Mouse (Mus musculus) brown adipose tissue, adult 24 weeks (tissue): ENCODE measurements around the gene Il9r. TPM values are rescaled to one million over a fixed set of nuclear protein-coding genes. Genes with fewer than 3 reads are reported as not detected.

Source experiments
- H3K27ac ChIP-seq: fragments of 200-500 bp; replicated peaks from 2 replicates; pipeline ENCODE4 v1.5.1; 2012; ENCODE audit warnings: low read depth, mild to moderate bottlenecking, low read length
- H3K4me1 ChIP-seq: fragments of 200-500 bp; 2 replicates; pipeline ENCODE4 v1.6.1; 2012; ENCODE audit warnings: low read length, mixed read lengths; ENCODE audit not compliant: control insufficient read depth, insufficient read depth, insufficient read length
- H3K4me3 ChIP-seq: fragments of 200-500 bp; 2 replicates; pipeline ENCODE4 v1.5.1; 2012; ENCODE audit warnings: low read depth, mild to moderate bottlenecking, low read length, moderate library complexity; ENCODE audit not compliant: insufficient read depth
- polyA plus RNA-seq: library from polyadenylated mRNA; stranded (reverse); fragments of >200 nt; gene quantifications from 2 replicates; pipeline ENCODE4 v1.2.4, GENCODE M21; 2012; ENCODE audit not compliant: missing spikeins, insufficient read depth, insufficient read length

Il9r gene
- polyA plus RNA-seq, 1 experiment, result not detected

DNA sequence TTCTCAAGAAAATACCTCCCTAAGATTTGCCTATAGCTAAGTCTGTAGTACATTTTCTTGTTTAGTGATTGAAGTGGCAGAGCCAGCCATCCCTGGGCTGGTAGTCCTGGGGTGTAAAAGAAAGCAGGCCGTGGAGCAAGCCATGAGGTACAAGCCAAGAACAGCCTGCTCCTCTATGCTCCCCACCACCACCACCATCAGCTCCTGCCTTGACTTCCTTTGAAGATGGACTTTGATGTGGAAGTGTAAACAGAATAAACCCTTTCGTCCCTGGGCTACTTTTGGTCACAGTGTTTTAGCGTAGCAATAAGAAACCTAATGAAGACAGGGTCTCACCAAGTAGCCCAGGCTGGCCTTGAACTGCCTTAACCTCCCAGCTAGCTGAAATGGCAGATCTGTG, 2.3 kb downstream of the Il9r start:
- Histone ChIP-seq H3K4me3 (no peak overlapping the region), H3K4me1 (no peaks in the 10 kb centered on the region), H3K27ac (no peak overlapping the region)

DNA sequence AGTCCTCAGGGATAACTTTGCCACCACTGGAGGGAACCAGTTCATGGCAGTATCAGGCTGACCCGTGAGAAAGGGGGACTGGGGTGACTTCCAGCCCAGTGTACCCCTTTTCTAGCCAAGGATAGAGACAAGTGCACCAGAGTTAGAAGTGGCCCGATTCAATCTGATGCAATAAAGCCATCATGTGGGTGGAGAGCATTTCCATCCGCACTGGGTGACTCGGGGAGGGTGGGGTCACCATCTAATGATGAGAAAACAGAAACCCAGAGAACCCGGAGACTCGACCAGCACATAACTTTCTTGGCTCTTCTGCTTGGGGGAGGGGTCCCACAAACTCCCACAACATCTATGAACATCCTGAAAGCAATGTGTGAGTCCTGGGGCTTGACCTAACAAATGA, 3.4 kb downstream of the Il9r start:
- H3K27ac ChIP-seq, result no peak overlapping the region
- no peak overlapping the region for H3K4me3 ChIP-seq
- H3K4me1 ChIP-seq, result no peaks in the 10 kb centered on the region

DNA sequence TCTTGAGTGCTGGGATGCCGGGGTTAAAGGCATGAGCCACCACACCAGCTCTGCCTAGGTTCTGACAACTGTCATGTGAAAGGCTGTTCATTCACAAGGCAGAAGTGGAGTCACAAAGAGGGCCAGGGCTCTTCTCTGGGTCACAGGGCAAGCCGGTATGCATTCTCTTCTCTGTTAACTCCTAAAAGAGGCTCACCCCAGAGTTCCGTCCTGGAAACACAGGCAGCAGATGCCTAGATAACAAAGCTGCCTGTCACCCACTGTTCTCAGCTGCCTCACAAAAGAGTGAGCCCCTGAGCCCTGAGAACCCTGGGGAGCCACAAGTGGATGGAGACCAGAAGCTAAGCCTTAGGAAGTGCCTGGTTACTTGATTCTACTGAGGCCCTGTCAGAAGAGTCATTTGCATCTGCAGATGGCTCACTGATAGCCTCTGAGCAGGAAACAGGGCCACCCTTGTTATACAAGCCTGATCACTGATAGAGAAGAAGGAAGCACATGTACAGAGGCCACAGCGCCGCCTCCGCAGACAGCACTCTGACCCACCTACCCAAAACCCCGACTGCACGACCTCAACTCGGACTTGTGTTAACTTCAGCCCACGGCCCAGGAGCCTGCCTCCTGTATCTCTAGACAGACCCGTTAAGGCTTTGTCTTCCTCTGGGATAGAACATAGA, 4.1 kb downstream of the Il9r start:
- Histone ChIP-seq H3K4me1 (no peaks in the 10 kb centered on the region), H3K4me3 (no peak overlapping the region), H3K27ac (no peak overlapping the region)

DNA sequence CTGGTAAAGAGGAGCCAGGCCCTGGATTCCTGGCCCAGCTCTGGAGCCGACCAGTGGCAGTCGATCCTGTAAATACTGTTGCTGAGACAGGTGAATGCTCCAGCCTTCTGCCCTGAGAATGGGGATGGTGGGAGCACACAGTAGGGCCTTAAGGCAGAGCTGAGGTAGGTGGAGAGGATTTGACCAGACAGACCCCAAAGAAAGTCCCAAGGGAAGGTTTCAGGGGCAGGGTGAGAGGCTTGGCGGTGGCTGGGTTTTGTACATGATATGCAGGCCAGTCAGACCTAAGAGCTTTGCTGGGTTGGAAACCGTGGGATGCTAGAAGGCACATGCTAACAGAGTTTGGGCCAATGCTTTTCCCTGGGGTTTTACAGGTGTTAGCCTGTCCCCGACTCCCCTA, 5.5 kb downstream of the Il9r start:
- H3K27ac ChIP-seq, result no peak overlapping the region
- no peak overlapping the region for H3K4me3 ChIP-seq
- no peaks in the 10 kb centered on the region for H3K4me1 ChIP-seq

DNA sequence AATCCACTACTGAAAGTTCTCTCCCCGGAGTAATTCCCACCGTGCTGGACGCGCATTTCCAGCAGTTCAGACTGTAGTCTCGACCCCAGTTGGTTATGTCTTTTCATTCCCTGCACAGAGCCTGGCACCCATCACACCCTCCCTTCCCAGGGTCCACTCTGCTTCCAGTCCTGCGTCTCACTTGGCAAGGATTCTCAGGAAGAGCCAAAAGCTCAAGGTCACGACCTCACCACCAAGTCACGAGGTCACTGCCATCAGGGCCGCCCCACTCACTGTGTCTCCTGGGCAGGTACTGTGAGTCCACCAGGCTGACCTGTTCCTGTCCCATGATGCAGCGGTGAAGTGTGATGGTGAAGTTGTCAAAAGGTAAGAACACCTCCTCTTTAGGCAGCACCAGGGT, 6.0 kb downstream of the Il9r start:
- no peak overlapping the region for H3K27ac ChIP-seq
- H3K4me1 ChIP-seq, result no peaks in the 10 kb centered on the region
- no peak overlapping the region for H3K4me3 ChIP-seq

DNA sequence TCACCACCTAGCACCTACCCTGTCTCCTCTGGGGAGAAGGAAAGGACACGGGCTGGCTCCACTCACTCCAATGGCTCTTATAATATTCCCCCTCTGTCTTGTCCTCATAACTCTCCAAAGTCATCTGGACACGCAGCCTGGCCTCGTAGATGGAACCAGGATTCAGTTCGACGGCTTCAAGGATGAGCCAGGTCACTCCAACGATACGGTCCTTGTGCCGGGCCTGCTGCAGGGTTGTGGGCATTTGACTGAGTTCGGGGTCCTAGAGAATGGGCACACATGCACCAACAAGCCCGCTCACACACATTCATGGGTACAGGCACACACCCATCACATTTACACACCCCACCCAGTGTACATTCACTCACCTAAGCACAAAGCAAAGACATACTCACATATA, 6.9 kb downstream of the Il9r start:
- no peak overlapping the region for H3K4me3 ChIP-seq
- no peak overlapping the region for H3K27ac ChIP-seq
- no peaks in the 10 kb centered on the region for H3K4me1 ChIP-seq

DNA sequence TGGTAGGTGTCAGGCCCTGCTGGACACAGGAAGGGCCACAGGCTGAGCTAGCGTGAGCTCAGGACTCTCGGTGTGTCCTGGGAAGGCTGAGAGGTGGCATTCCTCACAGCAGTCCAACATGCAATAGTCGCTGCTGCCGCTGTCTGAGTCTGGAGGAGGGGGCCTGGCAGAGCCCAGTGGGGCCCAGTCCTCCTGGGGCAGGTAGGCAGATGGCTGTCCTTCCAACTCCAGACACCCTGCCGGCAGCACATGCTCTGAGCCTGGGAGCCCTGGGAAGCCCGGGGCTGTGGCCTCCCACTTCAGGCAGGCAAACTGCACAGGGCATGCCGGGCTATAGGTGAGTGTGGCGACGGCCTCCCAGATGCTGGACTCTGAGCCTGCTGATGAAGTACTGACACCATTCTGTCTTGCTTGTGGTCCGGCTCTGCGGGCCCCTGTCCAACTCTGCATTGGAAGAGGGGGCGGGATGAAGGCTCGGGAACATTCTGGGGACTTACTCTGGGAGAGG, 9.4 kb downstream of the Il9r start:
- H3K4me1 ChIP-seq, result no peaks in the 10 kb centered on the region
- H3K4me3 ChIP-seq, result no peak overlapping the region
- H3K27ac ChIP-seq, result no peak overlapping the region

DNA sequence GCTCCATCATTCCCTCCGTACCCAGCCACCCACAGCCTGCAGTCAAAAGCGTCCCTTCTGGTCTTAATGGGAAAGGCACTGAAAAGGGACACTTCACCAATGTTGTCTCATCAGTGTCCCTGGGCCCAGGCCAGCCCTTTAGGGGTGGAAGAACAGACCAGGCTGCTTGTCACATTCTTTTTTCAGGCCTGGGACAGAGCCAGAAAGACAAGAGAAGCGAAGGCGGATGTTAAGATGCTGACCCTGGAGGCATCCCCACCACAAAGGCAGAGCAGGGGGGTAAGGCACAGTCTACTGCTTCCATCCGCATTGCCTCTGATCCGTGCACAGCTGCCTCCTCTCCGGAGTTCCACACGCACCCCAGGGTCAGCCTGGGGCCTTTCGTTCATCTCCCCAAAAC, 10.0 kb downstream of the Il9r start:
- H3K4me3 ChIP-seq, result no peak overlapping the region
- H3K4me1 ChIP-seq, result no peaks in the 10 kb centered on the region
- H3K27ac ChIP-seq, result no peak overlapping the region

DNA sequence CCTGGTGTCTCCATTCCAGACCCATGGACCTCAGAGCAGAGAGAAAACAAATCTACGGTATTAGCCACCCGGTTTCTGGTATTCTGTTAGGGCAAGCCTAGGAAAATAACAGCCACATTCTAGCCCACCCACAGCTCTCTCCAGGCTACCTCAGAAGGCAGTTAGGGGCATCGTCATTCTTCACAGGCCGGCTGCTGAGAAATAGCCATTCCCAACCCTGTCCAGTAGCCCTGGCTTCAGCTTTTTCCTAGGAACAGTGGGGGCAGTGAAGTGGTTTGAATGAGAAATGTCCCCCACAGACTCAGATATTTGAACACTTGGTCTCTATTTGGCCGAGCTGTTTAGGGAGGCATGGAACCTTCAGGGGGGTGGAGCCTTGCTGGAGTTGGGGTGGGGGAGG, 10.6 kb downstream of the Il9r start:
- Histone ChIP-seq H3K4me3 (no peak overlapping the region), H3K4me1 (no peaks in the 10 kb centered on the region), H3K27ac (no peak overlapping the region)

DNA sequence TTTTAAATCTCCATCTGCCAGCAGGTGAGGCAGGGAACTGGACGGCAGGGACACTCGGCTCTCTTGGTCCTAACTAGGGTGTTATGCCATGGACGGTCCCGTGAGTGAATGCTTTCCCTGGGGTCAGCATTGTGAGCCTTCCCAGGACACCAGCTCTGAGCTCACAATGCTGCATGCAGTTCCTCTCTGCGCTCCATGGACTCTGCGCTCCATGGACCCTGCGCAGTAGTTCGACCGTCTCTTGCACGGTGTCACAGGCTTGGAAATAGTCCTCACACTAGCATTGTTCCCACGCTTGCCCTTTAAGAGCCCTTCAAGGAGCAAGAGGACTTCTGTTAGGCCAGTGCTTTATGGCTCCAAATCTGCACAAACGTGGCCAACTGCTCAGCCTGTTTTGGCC, 11.2 kb downstream of the Il9r start:
- no peak overlapping the region for H3K27ac ChIP-seq
- no peak overlapping the region for H3K4me3 ChIP-seq
- no peaks in the 10 kb centered on the region for H3K4me1 ChIP-seq

DNA sequence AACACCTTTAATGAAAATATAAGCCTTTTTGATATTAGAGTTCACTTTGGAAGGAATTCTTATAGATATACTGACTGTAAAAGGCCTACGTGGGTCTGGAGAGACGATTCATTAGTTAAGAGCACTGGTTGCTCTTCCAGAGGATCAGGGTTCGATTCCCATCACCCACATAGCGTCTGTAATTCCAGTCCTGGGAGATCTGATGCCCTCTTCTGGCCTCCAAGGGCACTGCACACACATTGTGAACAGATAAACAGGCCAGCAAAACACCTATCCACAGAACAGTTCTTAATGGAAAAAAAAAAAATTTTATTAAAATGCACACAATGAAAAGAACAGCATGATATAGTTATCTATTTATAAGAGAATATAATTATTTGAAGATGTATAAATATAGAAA, 12.8 kb downstream of the Il9r start:
- Histone ChIP-seq H3K4me1 (no peaks in the 10 kb centered on the region), H3K4me3 (no peak overlapping the region), H3K27ac (no peak overlapping the region)

DNA sequence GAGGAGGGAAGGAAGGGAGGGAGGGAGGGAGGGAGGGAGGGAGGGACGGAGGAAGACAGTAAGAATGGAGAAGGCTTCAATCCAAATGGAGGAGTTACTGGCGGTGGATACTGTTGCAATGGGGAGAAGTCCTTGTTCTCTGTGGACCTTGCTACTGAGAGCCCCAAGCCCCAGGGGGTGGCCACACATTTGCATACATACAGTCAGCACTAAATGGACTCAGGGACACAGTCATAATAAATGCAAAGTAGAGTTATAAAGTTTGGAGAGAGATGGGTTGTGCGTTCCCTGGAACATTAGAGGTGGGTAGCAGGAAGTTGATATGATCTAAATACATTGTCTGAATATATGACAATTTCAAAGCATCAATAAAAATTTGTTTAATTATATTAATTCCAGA, 14.0 kb downstream of the Il9r start:
- no peak overlapping the region for H3K4me3 ChIP-seq

DNA sequence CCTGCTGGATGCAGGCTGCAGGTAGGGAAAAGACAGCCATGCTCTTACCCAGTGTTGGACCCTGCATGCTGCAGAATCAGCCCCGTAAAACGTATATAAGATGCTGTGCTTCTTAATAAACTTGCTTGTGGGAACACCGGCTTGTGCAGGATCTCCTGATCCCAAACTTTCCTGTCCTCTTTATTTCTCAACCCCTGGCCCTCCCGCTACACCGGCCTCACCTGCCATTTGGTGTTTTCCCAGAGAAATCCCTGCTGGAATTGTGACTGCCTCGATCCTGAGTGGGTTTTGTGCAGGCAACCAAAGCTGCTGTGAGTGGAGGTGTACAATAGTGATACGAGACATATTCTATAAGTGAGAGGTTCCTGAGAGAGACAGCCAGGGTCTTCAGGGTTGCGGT, 15.6 kb downstream of the Il9r start:
- Histone ChIP-seq H3K27ac (no peak overlapping the region), H3K4me3 (no peak overlapping the region), H3K4me1 (no peaks in the 10 kb centered on the region)

More for the DNA sequence above, 14.0 kb downstream of the Il9r start:
- no peaks in the 10 kb centered on the region for H3K4me1 ChIP-seq
- no peak overlapping the region for H3K27ac ChIP-seq

DNA sequence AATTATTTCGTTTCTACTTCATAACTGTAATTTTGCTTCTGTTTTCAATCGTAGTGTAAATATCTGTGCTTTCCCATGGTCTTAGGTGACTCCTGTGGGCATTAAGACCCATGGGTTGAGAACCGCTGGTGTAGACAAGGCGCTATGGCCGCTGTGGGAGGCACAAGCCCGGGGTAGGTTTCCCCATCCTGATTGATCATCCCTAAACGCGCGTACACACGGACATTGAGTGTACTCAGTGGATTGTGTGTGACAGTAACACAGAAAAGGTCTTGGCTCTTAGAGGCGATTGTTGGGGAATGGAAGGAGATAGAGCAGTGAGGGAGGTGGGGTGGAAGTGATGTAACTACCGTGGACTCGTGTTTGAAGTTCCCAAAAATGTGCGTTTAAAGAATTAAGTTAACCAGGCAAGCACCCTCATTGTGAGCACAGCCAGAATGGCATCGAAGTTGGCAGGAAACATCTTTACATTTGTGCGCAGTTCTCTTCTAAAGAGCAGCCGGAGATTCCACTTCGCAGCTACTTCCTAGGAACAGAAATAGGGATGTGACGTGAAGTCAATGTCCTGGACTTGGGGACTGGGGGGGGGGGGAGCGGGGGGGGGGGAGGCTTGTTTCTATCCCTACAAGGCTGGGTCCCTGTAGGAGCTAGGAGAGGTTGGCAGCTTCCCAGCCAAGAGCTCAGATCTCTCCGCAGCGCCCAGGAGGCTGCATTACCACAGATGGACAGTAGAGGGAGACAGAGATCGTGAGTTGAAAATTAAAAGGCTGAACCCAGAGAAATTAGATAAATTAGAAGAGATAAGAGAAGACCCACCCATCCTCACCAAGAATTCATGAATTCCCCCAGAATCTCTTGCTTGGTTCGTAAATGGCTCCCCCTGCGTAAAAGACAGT, 17.9 kb downstream of the Il9r start:
- Histone ChIP-seq H3K27ac (no peak overlapping the region), H3K4me3 (no peak overlapping the region), H3K4me1 (no peaks in the 10 kb centered on the region)

DNA sequence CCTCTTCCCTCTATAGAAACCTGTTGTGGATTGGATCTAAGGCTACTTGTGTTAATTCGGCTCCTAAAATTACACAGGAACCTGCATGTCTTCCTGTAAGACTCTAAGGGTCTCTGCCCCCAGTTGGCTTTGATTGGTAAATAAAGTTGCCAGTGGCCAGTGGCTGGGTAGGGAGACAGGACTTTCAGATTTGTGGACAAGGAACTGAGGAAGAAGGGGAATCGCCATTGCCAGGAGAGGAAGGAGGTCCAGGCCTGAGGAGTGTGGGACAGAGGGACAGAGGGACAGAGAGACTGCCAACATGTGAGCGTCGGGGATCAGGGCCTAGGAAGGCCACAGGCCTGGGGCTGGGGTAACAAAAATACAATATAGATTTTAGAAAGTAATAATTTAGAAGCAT, 18.8 kb downstream of the Il9r start:
- no peak overlapping the region for H3K27ac ChIP-seq
- no peak overlapping the region for H3K4me3 ChIP-seq
- H3K4me1 ChIP-seq, result no peaks in the 10 kb centered on the region

DNA sequence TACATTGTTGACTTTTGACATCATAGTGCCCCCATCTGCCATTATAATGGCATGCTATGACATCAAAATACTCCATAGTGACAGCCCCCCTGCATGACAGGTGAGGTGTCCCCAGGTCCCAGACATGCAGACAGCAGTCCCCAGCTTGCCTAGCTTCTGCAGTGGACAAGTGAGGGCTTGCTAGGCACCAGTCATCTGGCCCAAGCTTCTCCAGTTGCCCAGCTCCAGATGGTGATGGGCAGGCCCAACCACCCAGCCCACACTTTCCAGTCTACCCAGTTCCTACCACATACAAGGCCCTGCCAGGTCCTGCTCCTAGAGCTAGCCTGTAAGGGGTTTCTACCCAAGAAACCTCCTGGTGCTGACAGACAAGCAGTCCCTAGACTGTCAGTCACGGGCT, 21.6 kb downstream of the Il9r start:
- Histone ChIP-seq H3K27ac (no peak overlapping the region), H3K4me1 (no peaks in the 10 kb centered on the region), H3K4me3 (no peak overlapping the region)
